Mouse (Mus musculus) splenic B cell, adult 2 months (primary cell): ENCODE data around the gene Acot1.
A peak's percentile ranks its signal among the peaks of the same experiment; 100 is the strongest.
"Not testable (repeated sequence)": the region's sequence is repeated elsewhere in the genome, so short reads cannot be mapped to it uniquely, and the experiment has no call there.

ENCODE experiments used
- DNase-seq: peaks from one replicate; pipeline ENCODE4 v3.0.0-alpha.2; 2011; ENCODE audit warnings: low read depth, low spot score
- H3K27me3 ChIP-seq: 2 replicates; pipeline ENCODE4 v1.6.1; 2012; ENCODE audit warnings: mild to moderate bottlenecking, low read length, moderate library complexity, mixed read lengths; ENCODE audit not compliant: control insufficient read depth, poor library complexity, insufficient read depth, severe bottlenecking
- H3K36me3 ChIP-seq: 2 replicates; pipeline ENCODE4 v1.6.1; 2012; ENCODE audit warnings: mild to moderate bottlenecking, low read length, moderate library complexity, mixed read lengths; ENCODE audit not compliant: control insufficient read depth, poor library complexity, insufficient read depth, severe bottlenecking

The Acot1 gene

DNA sequence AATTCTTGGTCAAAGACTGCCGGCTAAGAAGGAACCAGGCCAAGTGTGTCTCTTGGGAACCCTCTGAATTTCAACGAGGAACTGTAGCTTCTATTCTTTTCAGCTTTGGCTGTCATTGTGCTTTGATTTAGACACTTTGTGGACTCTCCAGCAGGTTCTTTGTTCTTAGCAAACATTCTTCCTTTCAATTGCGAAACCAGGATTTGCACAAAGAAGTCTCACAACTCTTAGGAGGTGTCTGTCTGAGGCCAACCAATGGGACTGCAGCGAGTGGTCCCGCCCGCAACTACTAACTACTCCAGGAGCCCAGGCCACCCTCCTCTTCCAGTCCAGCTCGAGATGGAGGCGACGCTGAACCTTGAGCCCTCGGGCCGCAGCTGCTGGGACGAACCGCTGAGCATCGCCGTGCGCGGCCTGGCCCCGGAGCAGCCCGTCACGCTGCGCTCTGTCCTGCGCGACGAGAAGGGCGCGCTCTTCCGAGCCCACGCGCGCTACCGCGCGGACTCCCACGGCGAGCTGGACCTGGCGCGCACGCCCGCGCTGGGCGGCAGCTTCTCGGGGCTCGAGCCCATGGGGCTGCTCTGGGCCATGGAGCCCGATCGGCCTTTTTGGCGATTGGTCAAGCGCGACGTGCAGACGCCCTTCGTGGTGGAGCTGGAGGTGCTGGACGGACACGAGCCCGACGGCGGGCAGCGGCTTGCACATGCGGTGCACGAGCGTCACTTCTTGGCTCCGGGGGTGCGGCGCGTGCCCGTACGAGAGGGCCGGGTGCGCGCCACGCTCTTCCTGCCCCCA lies at the start of gene Acot1:
Gene Acot1 (plus strand): TSS at position 320 of the 795 bp plus-strand sequence.
- H3K36me3 ChIP-seq, H3K27me3 ChIP-seq: not testable (repeated sequence)
- DNase-seq = peak; percentile 28

DNA sequence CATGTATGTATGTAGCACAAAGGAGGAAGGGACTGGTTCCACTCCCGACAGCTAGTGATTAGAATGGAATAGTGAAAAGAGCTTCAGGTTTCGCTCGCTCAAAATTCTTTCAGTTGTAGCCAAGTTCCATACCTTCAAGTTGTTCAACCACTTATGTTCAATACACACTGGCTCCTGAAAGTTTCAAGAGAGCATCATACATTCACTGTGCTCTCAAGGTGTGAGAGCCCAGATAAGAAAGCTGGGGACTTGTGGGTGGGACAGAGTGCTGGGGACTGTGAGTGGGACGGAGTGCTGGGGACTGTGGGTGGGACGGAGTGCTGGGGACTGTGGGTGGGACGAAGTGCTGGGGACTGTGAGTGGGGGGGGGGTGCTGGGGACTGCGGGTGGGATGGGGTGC lies 44.1 kb upstream of the Acot1 start:
- no peak for DNase-seq
- H3K36me3 ChIP-seq = no peaks in the 10 kb centered on the region
- H3K27me3 ChIP-seq = no peaks in the 10 kb centered on the region

DNA sequence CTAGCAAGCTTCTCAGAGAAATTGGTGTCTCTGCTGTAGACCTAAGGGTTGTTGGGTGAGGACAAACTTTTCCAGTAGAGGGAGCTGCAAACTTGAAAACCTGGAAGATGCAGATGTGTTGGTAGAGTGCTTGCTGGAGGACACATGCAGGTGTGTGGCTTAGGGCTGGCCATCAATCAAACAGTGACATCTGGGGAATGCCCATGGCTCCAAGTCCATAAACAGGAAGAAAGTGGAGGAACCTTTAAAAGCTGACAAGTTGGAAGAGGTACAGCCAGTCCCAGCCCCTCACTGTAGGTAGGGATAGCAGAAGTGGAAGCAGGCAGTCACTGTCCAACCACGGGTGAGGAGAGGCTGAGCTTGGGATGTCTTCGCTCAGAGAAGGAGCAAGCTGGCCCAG lies 37.2 kb upstream of the Acot1 start:
- peak; percentile 79 for DNase-seq
- Histone ChIP-seq H3K27me3 (no peaks in the 10 kb centered on the region), H3K36me3 (no peaks in the 10 kb centered on the region)

DNA sequence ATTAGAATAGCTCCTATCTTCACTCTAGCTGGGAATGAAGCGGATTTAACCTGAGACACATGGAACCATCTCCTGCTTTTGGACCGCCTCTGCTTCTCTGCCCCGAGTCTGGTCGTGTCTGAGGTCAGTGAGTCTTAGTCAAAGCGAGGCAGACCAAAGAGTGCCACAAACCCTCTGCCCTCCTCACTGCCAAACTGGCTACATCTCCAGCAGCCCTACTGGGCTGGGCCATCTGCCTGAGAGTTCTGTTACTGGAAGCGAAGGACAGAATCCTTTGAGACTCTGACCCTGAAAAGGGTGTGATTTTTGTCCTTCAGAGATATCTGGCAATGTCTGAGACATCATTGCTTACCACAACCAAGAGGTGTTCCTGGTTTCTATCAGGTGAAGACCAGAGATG lies 30.4 kb upstream of the Acot1 start:
- H3K27me3 ChIP-seq = no peaks in the 10 kb centered on the region
- DNase-seq = no peak
- H3K36me3 ChIP-seq = no peaks in the 10 kb centered on the region

DNA sequence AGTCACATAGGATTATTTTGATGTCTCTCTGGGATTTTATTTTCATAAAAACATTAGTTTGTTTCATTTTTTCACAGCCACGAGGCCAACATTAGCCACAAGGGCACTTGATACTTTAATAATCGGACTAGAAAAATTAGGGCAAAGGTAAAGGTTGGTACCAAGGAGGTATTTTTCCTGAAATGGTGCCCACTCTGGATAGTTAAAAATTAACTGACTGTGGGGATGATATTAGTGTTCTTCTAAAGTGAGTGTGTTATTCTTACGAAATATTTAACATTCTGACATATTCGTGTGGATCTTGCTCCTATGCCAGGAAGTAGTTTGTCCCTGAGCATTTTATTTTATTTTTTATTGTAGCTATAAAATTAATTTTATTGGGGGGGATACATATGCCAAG lies 27.7 kb upstream of the Acot1 start:
- no peaks in the 10 kb centered on the region for H3K36me3 ChIP-seq
- no peak for DNase-seq
- H3K27me3 ChIP-seq = no peaks in the 10 kb centered on the region

DNA sequence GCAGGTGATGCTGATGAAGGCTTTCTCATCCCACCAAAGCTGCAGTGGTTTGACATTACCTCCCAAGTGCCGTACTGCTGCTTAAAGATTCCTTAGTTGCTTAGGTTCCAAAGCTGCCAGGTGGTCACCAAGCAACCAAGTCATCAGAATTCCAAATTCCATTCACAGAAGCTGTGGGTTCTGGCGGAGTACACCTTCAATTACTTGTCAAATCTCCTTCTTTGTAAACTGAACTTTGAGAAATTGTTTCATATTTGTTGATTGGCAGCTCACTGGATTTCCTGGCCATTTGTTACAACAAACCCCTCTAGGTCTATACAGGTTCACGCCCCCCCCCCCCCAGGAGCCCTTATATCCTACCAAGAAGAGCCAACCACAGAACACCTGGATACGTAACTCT lies 24.5 kb upstream of the Acot1 start, which contains the start of gene Heatr4:
Gene Heatr4 (minus strand): TSS at position 101 of the 400 bp plus-strand sequence.
- no peak for DNase-seq
- no peaks in the 10 kb centered on the region for H3K27me3 ChIP-seq
- H3K36me3 ChIP-seq = no peaks in the 10 kb centered on the region

DNA sequence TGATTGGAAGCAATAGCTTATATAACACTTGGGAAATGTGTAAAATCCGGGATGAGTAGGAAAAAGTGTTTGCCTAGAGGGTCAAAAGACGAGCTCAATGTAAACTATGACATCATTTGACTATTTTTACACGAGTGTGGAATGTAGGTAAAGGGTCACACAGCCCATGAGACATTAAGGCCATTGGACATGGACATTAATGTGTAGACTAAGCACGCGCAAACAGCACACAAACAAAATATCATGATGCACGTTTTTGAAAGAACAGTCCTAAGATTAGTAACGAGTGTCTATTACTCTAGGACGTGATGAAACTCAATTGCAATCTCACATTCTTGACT lies 22.1 kb upstream of the Acot1 start:
- DNase-seq = no peak
- Histone ChIP-seq H3K27me3 (no peaks in the 10 kb centered on the region), H3K36me3 (peaks cover 4% of the 10 kb centered on the region; the same call in 1 of the 2 replicates)

DNA sequence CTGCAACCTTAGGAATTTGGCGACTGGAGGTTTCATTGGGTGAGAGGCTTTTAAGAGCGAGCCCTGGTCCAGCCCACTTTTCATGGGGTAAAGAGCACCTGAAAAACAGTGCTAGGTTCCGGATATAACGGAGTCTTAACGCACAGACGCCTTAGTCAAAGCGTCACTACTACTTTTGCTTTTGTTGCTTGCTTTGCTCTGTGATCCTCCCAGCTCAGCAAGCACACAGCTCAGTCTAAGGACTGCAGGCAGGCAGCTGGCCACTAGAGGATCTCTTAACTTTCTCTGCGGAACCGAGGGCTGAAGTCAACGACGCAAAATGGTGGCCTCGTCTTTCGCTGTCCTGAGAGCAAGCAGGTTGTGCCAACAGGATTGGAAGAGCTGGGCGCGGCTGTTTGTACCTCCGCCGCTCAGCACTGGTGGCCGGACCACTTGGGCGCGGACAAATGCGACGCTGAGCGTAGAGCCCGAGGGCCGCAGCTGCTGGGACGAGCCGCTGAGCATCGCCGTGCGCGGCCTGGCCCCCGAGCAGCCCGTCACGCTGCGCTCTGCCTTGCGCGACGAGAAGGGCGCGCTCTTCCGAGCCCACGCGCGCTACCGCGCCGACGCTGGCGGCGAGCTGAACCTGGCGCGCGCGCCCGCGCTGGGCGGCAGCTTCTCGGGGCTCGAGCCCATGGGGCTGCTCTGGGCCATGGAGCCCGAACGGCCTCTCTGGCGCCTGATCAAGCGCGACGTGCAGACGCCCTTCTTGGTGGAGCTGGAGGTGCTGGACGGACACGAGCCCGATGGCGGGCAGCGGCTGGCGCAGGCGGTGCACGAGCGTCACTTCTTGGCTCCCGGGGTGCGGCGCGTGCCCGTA lies 21.5 kb upstream of the Acot1 start, which contains the start of gene Acot2:
Gene Acot2 (plus strand): TSS at position 279 of the 859 bp plus-strand sequence.
- Histone ChIP-seq H3K36me3 (peaks cover 4% of the 10 kb centered on the region; the same call in 1 of the 2 replicates), H3K27me3 (no peaks in the 10 kb centered on the region)
- DNase-seq = peak; percentile 91

DNA sequence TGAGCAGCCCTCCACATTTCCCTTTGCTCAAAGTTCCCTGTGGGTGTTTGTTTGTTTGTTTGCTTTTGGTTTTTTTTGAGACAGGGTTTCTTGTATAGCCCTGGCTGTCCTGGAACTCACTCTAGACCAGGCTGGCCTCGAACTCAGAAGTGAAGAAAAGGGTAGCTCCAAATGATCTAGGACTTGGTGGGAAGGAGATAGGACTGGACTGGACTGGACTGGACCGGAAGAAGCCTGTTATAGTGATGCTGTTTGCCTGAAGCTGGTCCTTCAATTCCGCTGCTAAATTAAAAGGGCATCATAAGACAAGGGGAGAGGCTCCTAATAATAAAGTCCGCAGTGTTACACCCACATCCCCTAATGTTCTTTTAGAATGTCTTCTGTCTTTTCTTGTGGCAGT lies 20.8 kb upstream of the Acot1 start:
- no peaks in the 10 kb centered on the region for H3K27me3 ChIP-seq
- no peak for DNase-seq
- peaks cover 4% of the 10 kb centered on the region; the same call in 1 of the 2 replicates for H3K36me3 ChIP-seq

DNA sequence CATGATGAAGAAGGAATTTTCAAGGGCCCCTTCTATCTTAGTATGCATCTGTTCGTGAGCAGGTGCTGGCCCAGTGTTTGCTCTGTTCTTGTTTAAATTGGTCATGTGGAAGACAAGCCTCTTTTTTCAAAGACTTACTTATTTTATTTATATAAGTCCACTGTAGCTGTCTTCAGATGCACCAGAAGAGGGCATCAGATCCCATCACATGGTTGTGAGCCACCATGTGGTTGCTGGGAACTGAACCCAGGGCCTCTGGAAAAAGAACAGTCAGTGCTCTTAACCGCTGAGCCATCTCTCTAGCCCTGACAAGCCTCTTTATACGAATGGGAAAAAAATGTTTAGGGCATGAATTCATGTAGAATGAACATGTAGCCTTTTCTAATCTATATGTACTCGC lies 19.9 kb upstream of the Acot1 start:
- Histone ChIP-seq H3K27me3 (no peaks in the 10 kb centered on the region), H3K36me3 (peaks cover 7% of the 10 kb centered on the region; the same call in 1 of the 2 replicates)
- DNase-seq = no peak

DNA sequence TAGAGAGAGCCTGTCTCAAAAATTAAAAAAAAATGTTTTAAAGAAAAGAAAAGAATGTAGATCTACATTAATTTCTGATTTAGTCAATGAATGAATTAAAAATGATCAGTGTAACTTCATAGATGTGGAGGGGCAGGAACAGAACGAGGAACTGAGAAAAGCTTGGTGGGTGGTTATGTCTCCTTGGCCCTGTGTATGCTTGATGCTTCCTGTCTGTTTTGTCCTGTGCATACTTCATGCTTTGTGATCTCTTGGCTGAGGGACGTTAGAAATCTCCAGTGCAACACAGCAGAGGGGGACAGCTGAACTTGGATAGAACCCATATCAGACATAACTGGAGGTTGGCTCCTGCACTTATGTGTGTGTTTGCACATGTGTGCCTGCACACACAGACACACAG lies 12.1 kb upstream of the Acot1 start:
- DNase-seq = peak; percentile 54
- Histone ChIP-seq H3K27me3 (no peaks in the 10 kb centered on the region), H3K36me3 (0 out of 2 replicates have a peak, but pooled peaks cover 4% of the 10 kb centered on the region)

DNA sequence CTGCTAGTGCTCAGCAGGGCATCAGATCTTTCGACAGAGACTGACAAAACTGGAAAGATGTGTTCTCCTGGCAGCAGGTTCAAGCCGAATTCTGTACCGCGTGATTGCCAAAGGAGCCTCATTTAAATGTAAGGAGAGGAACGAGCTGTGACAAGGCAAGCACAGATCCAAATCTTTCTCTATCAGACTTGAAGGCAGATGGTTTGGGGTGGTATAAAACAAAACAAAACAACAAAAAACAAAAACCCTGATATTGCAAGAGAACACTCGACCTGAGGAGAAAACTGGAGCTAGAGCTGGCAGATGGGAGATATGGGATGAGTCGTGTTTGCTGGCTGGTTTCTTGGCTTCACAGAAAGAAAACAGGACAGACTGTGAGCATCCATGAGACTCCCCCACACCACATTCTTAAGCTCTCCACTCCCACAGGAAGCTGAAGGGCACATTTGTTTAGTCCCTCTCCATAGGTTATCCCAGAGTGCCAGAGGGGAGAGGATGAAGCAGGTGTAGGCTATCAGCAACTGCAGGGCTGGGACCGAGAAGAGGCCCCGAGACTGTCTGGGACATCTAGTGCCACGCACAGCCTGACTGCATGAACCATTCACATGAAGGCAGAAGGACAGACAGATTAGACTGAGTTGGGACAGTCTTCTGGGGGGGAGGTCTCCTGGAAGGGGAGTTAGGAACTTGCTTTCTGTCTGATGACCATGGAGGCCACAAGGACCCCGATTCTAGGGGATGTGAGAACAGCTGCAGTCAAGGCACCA lies 10.8 kb upstream of the Acot1 start:
- no peak for DNase-seq
- Histone ChIP-seq H3K36me3 (0 out of 2 replicates have a peak, but pooled peaks cover 4% of the 10 kb centered on the region), H3K27me3 (no peaks in the 10 kb centered on the region)

DNA sequence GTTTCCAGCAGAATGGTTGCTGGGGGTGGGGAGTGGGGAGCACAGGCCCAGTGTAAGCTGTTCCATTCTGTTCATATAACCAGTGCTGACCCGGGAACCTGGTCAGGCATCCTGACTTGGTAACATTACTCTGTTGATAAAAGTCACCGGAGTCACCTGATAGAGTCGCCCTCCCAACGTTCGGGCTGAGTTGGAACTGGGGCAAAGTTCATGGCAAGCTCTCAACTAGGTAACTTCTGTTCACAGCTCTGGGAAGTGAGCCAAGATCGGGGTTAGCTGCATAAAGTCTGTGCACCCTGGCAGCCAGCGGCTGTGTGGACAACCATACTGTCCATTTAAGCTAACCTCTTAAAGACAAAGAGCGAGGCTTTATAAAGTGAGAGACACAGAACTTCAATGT lies 10.1 kb upstream of the Acot1 start:
- not testable (repeated sequence) for H3K36me3 ChIP-seq, H3K27me3 ChIP-seq, DNase-seq

DNA sequence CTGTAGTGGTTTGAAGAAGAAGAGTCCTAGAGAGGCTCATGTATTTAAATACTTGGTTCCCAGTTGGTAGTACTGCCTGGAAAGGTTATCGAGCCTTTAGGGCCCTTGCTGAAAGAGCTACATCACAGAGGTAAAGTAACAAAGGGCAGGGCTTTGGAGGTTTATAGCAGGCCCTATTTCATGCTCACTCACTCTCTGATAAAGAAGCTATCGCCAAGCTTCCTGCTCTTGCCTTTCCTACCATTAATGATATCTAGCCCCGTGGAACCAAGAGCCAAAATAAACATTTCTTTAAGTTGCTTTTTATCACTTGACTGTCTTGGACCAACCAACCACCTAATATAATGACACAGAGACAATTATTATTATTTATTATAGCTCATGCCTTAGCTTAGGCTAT lies 8.9 kb upstream of the Acot1 start:
- no peak for DNase-seq
- Histone ChIP-seq H3K36me3 (no peaks in the 10 kb centered on the region), H3K27me3 (no peaks in the 10 kb centered on the region)
